Mouse (Mus musculus): ENCODE data around the gene A830018L16Rik. TPM values are rescaled to one million over a fixed set of nuclear protein-coding genes. Genes with fewer than 3 reads are reported as not detected.

Gene A830018L16Rik
- 13.5 and 13.8 TPM in 2 replicates for polyA plus RNA-seq (2014; fragmentation: Nextera tagmentation; extraction: Ambion mirVana)

- H3K4me1 ChIP-seq (replicated peaks; ENCODE audit: control insufficient read depth, insufficient read depth, low read length), result peaks cover 4% of the 10 kb centered on the region; the same call in 1 of the 2 replicates
- H3K9ac ChIP-seq, result peak within 1 kb of the TSS; percentile 57
- WGBS, result under 1% methylated on average over 50 of the region's 50 CpGs
- H3K4me2 ChIP-seq (replicated peaks), result peak within 1 kb of the TSS; percentile 77
- peak within 1 kb of the TSS; percentile 48 for H3K4me3 ChIP-seq (replicated peaks; ENCODE audit: low read length)
- H3K9me3 ChIP-seq (ENCODE audit: control insufficient read depth, low read length), result no peaks in the 10 kb centered on the region
- H3K27me3 ChIP-seq (ENCODE audit: control insufficient read depth, insufficient read depth, low read length), result peaks cover 9% of the 10 kb centered on the region
- DNase-seq (ENCODE audit: low spot score) (peak; percentile 77), ATAC-seq (ENCODE audit: low FRiP score) (peak; percentile 96)
- 0 out of 2 replicates have a peak within 1 kb of the TSS, but pooled peaks have one; percentile 29 for H3K27ac ChIP-seq
- H3K36me3 ChIP-seq (replicated peaks; ENCODE audit: control insufficient read depth, insufficient read depth), result no peaks in the 10 kb centered on the region
Observed at GRCm38 (mm10) chr1:11413894-11414556, at the start of gene A830018L16Rik. TSS of gene A830018L16Rik (plus strand) at chr1:11414105.

- Histone ChIP-seq H3K4me3 (replicated peaks; ENCODE audit: low read length) (no peak overlapping the region), H3K36me3 (replicated peaks; ENCODE audit: control insufficient read depth, insufficient read depth) (no peaks in the 10 kb centered on the region), H3K9me3 (ENCODE audit: control insufficient read depth, low read length) (no peaks in the 10 kb centered on the region), H3K9ac (no peak overlapping the region), H3K4me2 (replicated peaks) (no peak overlapping the region), H3K4me1 (replicated peaks; ENCODE audit: control insufficient read depth, insufficient read depth, low read length) (no peaks in the 10 kb centered on the region), H3K27me3 (ENCODE audit: control insufficient read depth, insufficient read depth, low read length) (no peaks in the 10 kb centered on the region), H3K27ac (no peak overlapping the region)
- ATAC-seq (ENCODE audit: low FRiP score), result no peak
- DNase-seq (ENCODE audit: low spot score), result no peak
- WGBS, result 51% methylated on average over 3 of the region's 3 CpGs
Observed at GRCm38 (mm10) chr1:11385846-11386245, 28.1 kb upstream of the A830018L16Rik start.

DNA sequence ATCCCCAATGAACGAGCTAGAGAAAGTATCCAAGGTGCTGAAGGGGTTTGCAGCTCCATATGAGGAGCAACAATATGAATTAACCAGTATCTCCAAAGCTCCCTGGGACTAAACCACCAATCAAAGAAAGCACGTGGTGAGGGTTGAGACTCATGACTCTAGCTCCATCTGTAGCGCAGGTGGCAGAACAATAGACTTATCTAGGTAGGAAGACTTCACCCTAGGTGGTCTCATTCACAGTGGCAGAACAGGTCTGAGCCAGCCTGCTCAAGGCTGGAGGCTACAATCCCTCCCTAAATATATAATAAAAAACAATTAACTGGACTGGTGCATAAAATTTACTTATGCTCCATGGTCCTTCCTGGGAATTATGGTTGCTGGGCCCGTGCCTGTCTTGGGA is 18.5 kb upstream of the A830018L16Rik start:
- Histone ChIP-seq H3K4me2 (replicated peaks) (no peak overlapping the region), H3K27ac (no peak overlapping the region), H3K36me3 (replicated peaks; ENCODE audit: control insufficient read depth, insufficient read depth) (no peaks in the 10 kb centered on the region), H3K9me3 (ENCODE audit: control insufficient read depth, low read length) (no peaks in the 10 kb centered on the region), H3K9ac (no peak overlapping the region), H3K4me3 (replicated peaks; ENCODE audit: low read length) (no peak overlapping the region), H3K4me1 (replicated peaks; ENCODE audit: control insufficient read depth, insufficient read depth, low read length) (no peaks in the 10 kb centered on the region), H3K27me3 (ENCODE audit: control insufficient read depth, insufficient read depth, low read length) (no peaks in the 10 kb centered on the region)
- 52% methylated on average over 4 of the region's 4 CpGs for WGBS
- no peak for ATAC-seq (ENCODE audit: low FRiP score)
- DNase-seq (ENCODE audit: low spot score), result no peak

DNA sequence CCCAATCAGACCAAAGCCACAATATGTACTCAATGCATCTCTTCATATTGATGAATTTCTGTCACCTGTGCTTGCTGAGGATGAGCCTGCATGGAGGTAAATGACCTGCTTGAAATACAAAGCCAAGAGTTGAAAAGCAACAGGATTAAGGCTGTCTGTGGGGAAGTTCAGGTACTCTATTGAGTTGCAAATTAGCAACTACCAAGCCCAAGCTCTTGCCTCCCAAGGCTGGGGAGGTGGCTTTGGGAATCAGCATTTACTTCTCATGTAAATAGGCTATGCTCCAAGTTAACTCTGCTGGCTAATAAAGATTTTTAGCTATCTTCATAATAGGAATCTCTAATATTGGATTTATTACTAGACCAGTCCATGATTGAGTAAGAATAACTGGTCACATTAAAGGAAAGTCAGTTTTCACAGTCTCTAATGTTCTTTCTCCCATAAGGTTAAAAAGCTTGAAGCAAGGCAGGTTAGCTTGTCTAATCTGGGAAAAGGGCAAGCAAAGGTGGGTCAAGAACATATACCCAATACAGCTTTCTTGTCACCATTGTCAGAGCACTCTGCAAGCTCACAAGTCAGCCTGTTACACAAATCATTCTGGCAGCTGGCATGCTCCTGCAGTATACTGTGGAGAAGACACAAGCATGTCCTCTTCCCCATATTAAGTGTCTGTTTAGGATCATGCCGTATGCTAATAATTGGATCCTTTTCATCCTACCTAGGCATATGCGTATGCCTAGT is 17.7 kb upstream of the A830018L16Rik start:
- H3K9ac ChIP-seq, result no peak overlapping the region
- H3K4me1 ChIP-seq (replicated peaks; ENCODE audit: control insufficient read depth, insufficient read depth, low read length), result no peaks in the 10 kb centered on the region
- no peaks in the 10 kb centered on the region for H3K9me3 ChIP-seq (ENCODE audit: control insufficient read depth, low read length)
- H3K27ac ChIP-seq, result no peak overlapping the region
- DNase-seq (ENCODE audit: low spot score) (no peak), ATAC-seq (ENCODE audit: low FRiP score) (no peak)
- no peaks in the 10 kb centered on the region for H3K27me3 ChIP-seq (ENCODE audit: control insufficient read depth, insufficient read depth, low read length)
- no peaks in the 10 kb centered on the region for H3K36me3 ChIP-seq (replicated peaks; ENCODE audit: control insufficient read depth, insufficient read depth)
- H3K4me3 ChIP-seq (replicated peaks; ENCODE audit: low read length), result no peak overlapping the region
- H3K4me2 ChIP-seq (replicated peaks), result no peak overlapping the region
- WGBS, result 93% methylated on average over 2 of the region's 2 CpGs

- H3K27me3 ChIP-seq (ENCODE audit: control insufficient read depth, insufficient read depth, low read length), result no peaks in the 10 kb centered on the region
- no peak overlapping the region for H3K4me2 ChIP-seq (replicated peaks)
- 40% methylated on average over 2 of the region's 2 CpGs for WGBS
- H3K36me3 ChIP-seq (replicated peaks; ENCODE audit: control insufficient read depth, insufficient read depth), result no peaks in the 10 kb centered on the region
- no peak overlapping the region for H3K4me3 ChIP-seq (replicated peaks; ENCODE audit: low read length)
- no peak overlapping the region for H3K9ac ChIP-seq
- DNase-seq (ENCODE audit: low spot score) (no peak), ATAC-seq (ENCODE audit: low FRiP score) (no peak)
- H3K9me3 ChIP-seq (ENCODE audit: control insufficient read depth, low read length), result no peaks in the 10 kb centered on the region
- no peaks in the 10 kb centered on the region for H3K4me1 ChIP-seq (replicated peaks; ENCODE audit: control insufficient read depth, insufficient read depth, low read length)
- no peak overlapping the region for H3K27ac ChIP-seq
Observed at GRCm38 (mm10) chr1:11401159-11401558, 12.7 kb upstream of the A830018L16Rik start.

DNA sequence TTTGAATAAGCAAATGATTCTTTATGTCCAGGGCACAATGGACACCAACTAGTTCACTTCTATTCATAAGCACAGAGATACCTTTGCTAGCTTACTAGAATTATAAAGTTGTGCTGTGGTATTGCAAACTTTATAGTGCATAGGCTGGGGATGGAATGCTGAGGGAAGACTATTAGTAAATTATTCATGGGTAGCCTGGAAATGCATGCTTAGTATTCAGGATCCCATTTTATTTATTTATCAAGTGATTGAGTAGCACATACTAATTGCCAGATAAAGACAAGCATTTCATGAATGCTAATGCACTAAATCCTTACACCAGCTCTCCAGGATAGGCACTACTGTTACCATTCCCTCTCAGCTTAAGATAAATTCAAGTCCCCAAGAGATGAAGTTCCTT is 8.4 kb upstream of the A830018L16Rik start:
- H3K4me1 ChIP-seq (replicated peaks; ENCODE audit: control insufficient read depth, insufficient read depth, low read length), result no peaks in the 10 kb centered on the region
- DNase-seq (ENCODE audit: low spot score) (no peak), ATAC-seq (ENCODE audit: low FRiP score) (no peak)
- no peak overlapping the region for H3K9ac ChIP-seq
- no peaks in the 10 kb centered on the region for H3K36me3 ChIP-seq (replicated peaks; ENCODE audit: control insufficient read depth, insufficient read depth)
- no peak overlapping the region for H3K27ac ChIP-seq
- no peaks in the 10 kb centered on the region for H3K27me3 ChIP-seq (ENCODE audit: control insufficient read depth, insufficient read depth, low read length)
- no peak overlapping the region for H3K4me2 ChIP-seq (replicated peaks)
- H3K9me3 ChIP-seq (ENCODE audit: control insufficient read depth, low read length), result no peaks in the 10 kb centered on the region
- no peak overlapping the region for H3K4me3 ChIP-seq (replicated peaks; ENCODE audit: low read length)

GRCm38 (mm10) chr1:11406026-11406425 is 7.9 kb upstream of the A830018L16Rik start:
- no peaks in the 10 kb centered on the region for H3K36me3 ChIP-seq (replicated peaks; ENCODE audit: control insufficient read depth, insufficient read depth)
- no peak overlapping the region for H3K4me3 ChIP-seq (replicated peaks; ENCODE audit: low read length)
- H3K9ac ChIP-seq, result no peak overlapping the region
- H3K4me1 ChIP-seq (replicated peaks; ENCODE audit: control insufficient read depth, insufficient read depth, low read length), result no peaks in the 10 kb centered on the region
- ATAC-seq (ENCODE audit: low FRiP score) (no peak), DNase-seq (ENCODE audit: low spot score) (no peak)
- H3K9me3 ChIP-seq (ENCODE audit: control insufficient read depth, low read length), result no peaks in the 10 kb centered on the region
- H3K27me3 ChIP-seq (ENCODE audit: control insufficient read depth, insufficient read depth, low read length), result no peaks in the 10 kb centered on the region
- H3K4me2 ChIP-seq (replicated peaks), result no peak overlapping the region
- no peak overlapping the region for H3K27ac ChIP-seq
- 79% methylated on average over 3 of the region's 3 CpGs for WGBS

GRCm38 (mm10) chr1:11414560-11414959 is 655 bp downstream of the A830018L16Rik start:
- H3K9me3 ChIP-seq (ENCODE audit: control insufficient read depth, low read length), result no peaks in the 10 kb centered on the region
- 1% methylated on average over 9 of the region's 9 CpGs for WGBS
- peak overlapping the region; percentile 77 for H3K4me2 ChIP-seq (replicated peaks)
- DNase-seq (ENCODE audit: low spot score) (no peak), ATAC-seq (ENCODE audit: low FRiP score) (peak; percentile 28)
- H3K4me1 ChIP-seq (replicated peaks; ENCODE audit: control insufficient read depth, insufficient read depth, low read length), result peaks cover 4% of the 10 kb centered on the region; the same call in 1 of the 2 replicates
- H3K27ac ChIP-seq, result 0 out of 2 replicates have a peak overlapping the region, but pooled peaks have one; percentile 29
- peak overlapping the region; percentile 48 for H3K4me3 ChIP-seq (replicated peaks; ENCODE audit: low read length)
- peaks cover 9% of the 10 kb centered on the region for H3K27me3 ChIP-seq (ENCODE audit: control insufficient read depth, insufficient read depth, low read length)
- H3K9ac ChIP-seq, result peak overlapping the region; percentile 57
- H3K36me3 ChIP-seq (replicated peaks; ENCODE audit: control insufficient read depth, insufficient read depth), result no peaks in the 10 kb centered on the region

DNA sequence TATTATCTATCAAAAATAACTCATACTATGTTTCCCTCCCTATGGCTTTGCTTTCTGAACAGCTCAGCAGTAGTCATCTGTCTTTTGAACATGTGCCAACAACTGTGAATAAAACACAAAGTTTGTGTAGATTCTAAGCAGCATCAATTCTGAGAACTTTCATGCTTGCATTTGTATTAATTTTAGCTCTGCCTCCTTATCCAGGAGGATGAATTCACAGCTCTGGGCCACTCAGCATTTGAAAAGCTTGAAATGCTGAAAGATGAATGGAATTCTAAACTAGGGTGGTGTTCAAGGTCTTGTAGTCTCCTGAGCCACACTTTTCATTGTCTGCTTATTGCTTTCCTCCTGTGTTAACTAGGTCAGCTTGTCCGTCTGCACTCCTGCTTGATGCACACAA is 13.4 kb downstream of the A830018L16Rik start:
- Histone ChIP-seq H3K27me3 (ENCODE audit: control insufficient read depth, insufficient read depth, low read length) (no peaks in the 10 kb centered on the region), H3K9ac (no peak overlapping the region), H3K36me3 (replicated peaks; ENCODE audit: control insufficient read depth, insufficient read depth) (no peaks in the 10 kb centered on the region), H3K9me3 (ENCODE audit: control insufficient read depth, low read length) (no peaks in the 10 kb centered on the region), H3K27ac (no peak overlapping the region), H3K4me2 (replicated peaks) (no peak overlapping the region), H3K4me3 (replicated peaks; ENCODE audit: low read length) (no peak overlapping the region), H3K4me1 (replicated peaks; ENCODE audit: control insufficient read depth, insufficient read depth, low read length) (no peaks in the 10 kb centered on the region)
- 58% methylated on average over 1 of the region's 1 CpGs for WGBS
- DNase-seq (ENCODE audit: low spot score), result no peak
- ATAC-seq (ENCODE audit: low FRiP score), result no peak
